Mouse (Mus musculus): Measurements from ENCODE around the gene Krt42. TPM values are rescaled to one million over a fixed set of nuclear protein-coding genes. Genes with fewer than 3 reads are reported as not detected.
"Not testable (repeated sequence)": the region's sequence is repeated elsewhere in the genome, so short reads cannot be mapped to it uniquely, and the experiment has no call there.

Gene Krt42
- polyA plus RNA-seq (2014; fragmentation: Nextera tagmentation; extraction: Ambion mirVana) = not detected in 2 replicates

GRCm38 (mm10) chr11:100269821-100270332, at the start of gene Krt42:
Gene Krt42 (minus strand): TSS chr11:100269871.
- H3K4me3 ChIP-seq (ENCODE audit: low read depth, low read length) = no peak within 1 kb of the TSS
- DNase-seq (ENCODE audit: low spot score) (no peak), ATAC-seq (replicated peaks; ENCODE audit: low FRiP score) (no peak)
- peaks cover 4% of the 10 kb centered on the region for H3K27me3 ChIP-seq (replicated peaks; ENCODE audit: control insufficient read depth, insufficient read depth, low read length)
- no peak within 1 kb of the TSS for H3K4me2 ChIP-seq
- H3K4me1 ChIP-seq (replicated peaks; ENCODE audit: control insufficient read depth, insufficient read depth, low read length) = no peaks in the 10 kb centered on the region
- H3K9ac ChIP-seq (ENCODE audit: low read depth, low read length) = no peak within 1 kb of the TSS
- H3K36me3 ChIP-seq (ENCODE audit: control insufficient read depth, insufficient read depth, low read length) = no peaks in the 10 kb centered on the region
- H3K27ac ChIP-seq (ENCODE audit: low read depth, low read length) = no peak within 1 kb of the TSS
- WGBS = 81% methylated on average over 7 of the region's 7 CpGs
- no peaks in the 10 kb centered on the region for H3K9me3 ChIP-seq (ENCODE audit: control insufficient read depth, low read length)

- Histone ChIP-seq H3K9me3 (ENCODE audit: control insufficient read depth, low read length) (no peaks in the 10 kb centered on the region), H3K36me3 (ENCODE audit: control insufficient read depth, insufficient read depth, low read length) (peaks cover 16% of the 10 kb centered on the region), H3K4me3 (ENCODE audit: low read depth, low read length) (peak overlapping the region; percentile 69), H3K4me1 (replicated peaks; ENCODE audit: control insufficient read depth, insufficient read depth, low read length) (peaks cover 8% of the 10 kb centered on the region; the same call in 1 of the 2 replicates), H3K4me2 (peak overlapping the region; percentile 70), H3K27ac (ENCODE audit: low read depth, low read length) (peak overlapping the region; percentile 83), H3K9ac (ENCODE audit: low read depth, low read length) (peak overlapping the region; percentile 64), H3K27me3 (replicated peaks; ENCODE audit: control insufficient read depth, insufficient read depth, low read length) (no peaks in the 10 kb centered on the region)
- ATAC-seq (replicated peaks; ENCODE audit: low FRiP score) = no peak
- WGBS = 68% methylated on average over 10 of the region's 10 CpGs
- no peak for DNase-seq (ENCODE audit: low spot score)
These were observed 49.1 kb upstream of the Krt42 start for GRCm38 (mm10) chr11:100318529-100319451.

GRCm38 (mm10) chr11:100317826-100318380, 48.2 kb upstream of the Krt42 start:
- WGBS = 38% methylated on average over 6 of the region's 6 CpGs
- ATAC-seq (replicated peaks; ENCODE audit: low FRiP score) (no peak), DNase-seq (ENCODE audit: low spot score) (no peak)
- Histone ChIP-seq H3K9ac (ENCODE audit: low read depth, low read length) (peak overlapping the region; percentile 38; the same call in 1 of the 2 replicates), H3K27me3 (replicated peaks; ENCODE audit: control insufficient read depth, insufficient read depth, low read length) (no peaks in the 10 kb centered on the region), H3K4me2 (peak overlapping the region; percentile 70), H3K27ac (ENCODE audit: low read depth, low read length) (peak overlapping the region; percentile 83), H3K36me3 (ENCODE audit: control insufficient read depth, insufficient read depth, low read length) (peaks cover 16% of the 10 kb centered on the region), H3K9me3 (ENCODE audit: control insufficient read depth, low read length) (no peaks in the 10 kb centered on the region), H3K4me3 (ENCODE audit: low read depth, low read length) (no peak overlapping the region), H3K4me1 (replicated peaks; ENCODE audit: control insufficient read depth, insufficient read depth, low read length) (peaks cover 8% of the 10 kb centered on the region; the same call in 1 of the 2 replicates)

- H3K27ac ChIP-seq (ENCODE audit: low read depth, low read length) = no peak overlapping the region
- no peak overlapping the region for H3K4me2 ChIP-seq
- WGBS = 95% methylated on average over 5 of the region's 5 CpGs
- no peak overlapping the region for H3K9ac ChIP-seq (ENCODE audit: low read depth, low read length)
- H3K27me3 ChIP-seq (replicated peaks; ENCODE audit: control insufficient read depth, insufficient read depth, low read length) = no peaks in the 10 kb centered on the region
- no peak for DNase-seq (ENCODE audit: low spot score)
- peaks cover under 1% of the 10 kb centered on the region for H3K36me3 ChIP-seq (ENCODE audit: control insufficient read depth, insufficient read depth, low read length)
- peaks cover 8% of the 10 kb centered on the region; the same call in 1 of the 2 replicates for H3K4me1 ChIP-seq (replicated peaks; ENCODE audit: control insufficient read depth, insufficient read depth, low read length)
- no peak for ATAC-seq (replicated peaks; ENCODE audit: low FRiP score)
- H3K4me3 ChIP-seq (ENCODE audit: low read depth, low read length) = no peak overlapping the region
- H3K9me3 ChIP-seq (ENCODE audit: control insufficient read depth, low read length) = no peaks in the 10 kb centered on the region
These were observed 45.8 kb upstream of the Krt42 start for GRCm38 (mm10) chr11:100315439-100315838.

DNA sequence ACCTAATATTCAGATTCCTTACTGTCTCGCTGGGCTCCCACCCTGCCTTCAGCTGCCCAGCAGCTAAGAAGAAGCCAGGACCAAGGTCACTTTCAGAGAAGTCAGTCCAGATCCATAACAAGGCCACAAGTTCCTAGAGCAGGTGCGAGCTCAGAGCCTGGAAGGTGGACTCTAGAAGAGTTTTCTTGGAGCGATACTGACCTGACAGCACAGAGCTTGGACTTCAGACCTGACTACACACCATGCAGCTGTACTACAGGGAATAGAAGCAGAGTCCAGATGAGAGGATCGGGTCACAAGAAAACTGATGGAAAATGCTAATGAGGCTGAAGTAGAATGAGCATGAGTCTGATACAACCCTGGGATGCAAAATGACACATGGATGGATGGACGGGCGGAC, 43.8 kb upstream of the Krt42 start:
- peaks cover 6% of the 10 kb centered on the region; the same call in 1 of the 2 replicates for H3K4me1 ChIP-seq (replicated peaks; ENCODE audit: control insufficient read depth, insufficient read depth, low read length)
- H3K4me3 ChIP-seq (ENCODE audit: low read depth, low read length) = no peak overlapping the region
- DNase-seq (ENCODE audit: low spot score) = no peak
- no peak overlapping the region for H3K9ac ChIP-seq (ENCODE audit: low read depth, low read length)
- no peaks in the 10 kb centered on the region for H3K9me3 ChIP-seq (ENCODE audit: control insufficient read depth, low read length)
- H3K36me3 ChIP-seq (ENCODE audit: control insufficient read depth, insufficient read depth, low read length) = no peaks in the 10 kb centered on the region
- no peak for ATAC-seq (replicated peaks; ENCODE audit: low FRiP score)
- no peak overlapping the region for H3K27ac ChIP-seq (ENCODE audit: low read depth, low read length)
- no peaks in the 10 kb centered on the region for H3K27me3 ChIP-seq (replicated peaks; ENCODE audit: control insufficient read depth, insufficient read depth, low read length)
- WGBS = 89% methylated on average over 6 of the region's 6 CpGs
- H3K4me2 ChIP-seq = no peak overlapping the region

DNA sequence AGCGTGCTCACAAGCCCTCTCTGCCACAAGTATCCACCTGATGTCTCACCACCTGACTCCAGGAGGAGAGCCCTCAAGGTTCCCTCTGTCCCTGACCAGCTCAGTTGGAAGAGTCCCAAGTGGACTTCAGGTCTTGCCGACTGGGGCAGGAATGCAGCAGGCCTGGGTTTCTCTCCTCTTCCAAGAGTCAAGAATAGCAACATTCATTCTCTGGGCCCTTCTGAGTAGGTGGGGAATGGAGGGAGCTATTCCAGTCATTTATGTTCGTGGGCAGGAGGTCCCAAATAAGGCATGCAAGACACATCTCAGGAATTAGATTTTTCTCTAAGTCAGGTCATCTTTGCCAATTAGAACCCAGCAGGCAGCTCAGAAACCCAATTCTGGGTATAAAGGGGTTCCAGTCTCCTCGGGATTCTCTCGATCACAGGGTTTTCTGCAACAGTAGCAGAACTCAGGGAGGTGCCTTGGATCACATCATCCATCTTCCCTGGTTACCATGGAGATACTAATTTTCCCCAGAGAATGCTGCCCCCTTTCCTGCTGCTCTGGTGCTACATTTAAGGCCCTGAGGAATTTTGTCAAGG, 42.5 kb upstream of the Krt42 start:
- 51% methylated on average over 5 of the region's 5 CpGs for WGBS
- no peak overlapping the region for H3K9ac ChIP-seq (ENCODE audit: low read depth, low read length)
- no peaks in the 10 kb centered on the region for H3K4me1 ChIP-seq (replicated peaks; ENCODE audit: control insufficient read depth, insufficient read depth, low read length)
- H3K4me2 ChIP-seq = no peak overlapping the region
- DNase-seq (ENCODE audit: low spot score) (no peak), ATAC-seq (replicated peaks; ENCODE audit: low FRiP score) (no peak)
- no peaks in the 10 kb centered on the region for H3K9me3 ChIP-seq (ENCODE audit: control insufficient read depth, low read length)
- H3K4me3 ChIP-seq (ENCODE audit: low read depth, low read length) = no peak overlapping the region
- H3K27ac ChIP-seq (ENCODE audit: low read depth, low read length) = no peak overlapping the region
- H3K36me3 ChIP-seq (ENCODE audit: control insufficient read depth, insufficient read depth, low read length) = no peaks in the 10 kb centered on the region
- no peaks in the 10 kb centered on the region for H3K27me3 ChIP-seq (replicated peaks; ENCODE audit: control insufficient read depth, insufficient read depth, low read length)

- Histone ChIP-seq H3K9ac (ENCODE audit: low read depth, low read length) (no peak overlapping the region), H3K4me3 (ENCODE audit: low read depth, low read length) (no peak overlapping the region), H3K4me2 (no peak overlapping the region), H3K27ac (ENCODE audit: low read depth, low read length) (no peak overlapping the region), H3K9me3 (ENCODE audit: control insufficient read depth, low read length) (no peaks in the 10 kb centered on the region), H3K27me3 (replicated peaks; ENCODE audit: control insufficient read depth, insufficient read depth, low read length) (no peaks in the 10 kb centered on the region), H3K4me1 (replicated peaks; ENCODE audit: control insufficient read depth, insufficient read depth, low read length) (no peaks in the 10 kb centered on the region), H3K36me3 (ENCODE audit: control insufficient read depth, insufficient read depth, low read length) (no peaks in the 10 kb centered on the region)
- 57% methylated on average over 1 of the region's 1 CpGs for WGBS
- ATAC-seq (replicated peaks; ENCODE audit: low FRiP score) (no peak), DNase-seq (ENCODE audit: low spot score) (no peak)
These were observed 42.0 kb upstream of the Krt42 start for GRCm38 (mm10) chr11:100311656-100312055.

DNA sequence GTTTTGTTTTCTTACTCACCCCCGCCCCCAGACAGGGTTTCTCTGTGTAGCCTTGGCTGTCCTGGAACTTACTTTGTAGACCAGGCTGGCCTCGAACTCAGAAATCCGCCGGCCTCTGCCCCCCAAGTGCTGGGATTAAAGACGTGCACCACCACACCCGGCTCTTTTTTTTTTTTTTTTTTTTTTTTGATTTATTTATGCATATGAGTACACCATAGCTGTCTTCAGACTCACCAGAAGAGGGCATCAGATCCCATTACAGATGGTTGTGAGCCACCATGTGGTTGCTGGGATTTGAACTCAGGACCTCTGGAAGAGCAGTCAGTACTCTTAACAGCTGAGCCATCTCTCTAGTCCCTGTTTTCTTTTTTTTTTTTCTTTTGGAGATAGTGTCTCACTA, 39.0 kb upstream of the Krt42 start:
- H3K4me2 ChIP-seq; ATAC-seq (replicated peaks; ENCODE audit: low FRiP score); H3K36me3 ChIP-seq (ENCODE audit: control insufficient read depth, insufficient read depth, low read length); H3K4me3 ChIP-seq (ENCODE audit: low read depth, low read length); H3K9ac ChIP-seq (ENCODE audit: low read depth, low read length); H3K4me1 ChIP-seq (replicated peaks; ENCODE audit: control insufficient read depth, insufficient read depth, low read length); H3K27ac ChIP-seq (ENCODE audit: low read depth, low read length); H3K9me3 ChIP-seq (ENCODE audit: control insufficient read depth, low read length); DNase-seq (ENCODE audit: low spot score); H3K27me3 ChIP-seq (replicated peaks; ENCODE audit: control insufficient read depth, insufficient read depth, low read length): not testable (repeated sequence)
- WGBS = 78% methylated on average over 6 of the region's 6 CpGs

Measured in liver, embryonic 11.5 days (tissue).